Mouse (Mus musculus): ENCODE data around the gene 2010111I01Rik. TPM values are rescaled to one million over a fixed set of nuclear protein-coding genes. Genes with fewer than 3 reads are reported as not detected.

The 2010111I01Rik gene
- polyA plus RNA-seq, 1 experiment, result not detected

- 93% methylated on average over 3 of the region's 3 CpGs for whole genome bisulfite sequencing
- H3K27ac ChIP-seq (ENCODE audit: insufficient read depth, low read depth, low read length), result no peak overlapping the region
- H3K4me3 ChIP-seq (ENCODE audit: insufficient read depth, low read depth, low read length), result no peak overlapping the region
- no peaks in the 10 kb centered on the region for H3K4me1 ChIP-seq (ENCODE audit: control insufficient read depth, insufficient read depth, low read length)
- no peak for TF ChIP-seq CTCF (IDR thresholded peaks at IDR 0.05; ENCODE audit: insufficient read depth, low read depth, low read length)
- TF ChIP-seq POLR2A (IDR thresholded peaks at IDR 0.05; ENCODE audit: insufficient read depth, low read depth, low read length), result no peak
These were observed 154.0 kb downstream of the 2010111I01Rik start for GRCm38 (mm10) chr13:63118682-63119081.

GRCm38 (mm10) chr13:63120296-63120695 lies 155.6 kb downstream of the 2010111I01Rik start:
- TF ChIP-seq CTCF (IDR thresholded peaks at IDR 0.05; ENCODE audit: insufficient read depth, low read depth, low read length) (no peak), POLR2A (IDR thresholded peaks at IDR 0.05; ENCODE audit: insufficient read depth, low read depth, low read length) (no peak)
- no peak overlapping the region for H3K4me3 ChIP-seq (ENCODE audit: insufficient read depth, low read depth, low read length)
- no peak overlapping the region for H3K27ac ChIP-seq (ENCODE audit: insufficient read depth, low read depth, low read length)
- H3K4me1 ChIP-seq (ENCODE audit: control insufficient read depth, insufficient read depth, low read length), result no peaks in the 10 kb centered on the region
- 46% methylated on average over 2 of the region's 2 CpGs for WGBS

GRCm38 (mm10) chr13:63121747-63122146 lies 157.1 kb downstream of the 2010111I01Rik start:
- TF ChIP-seq CTCF (IDR thresholded peaks at IDR 0.05; ENCODE audit: insufficient read depth, low read depth, low read length), result no peak
- no peak for TF ChIP-seq POLR2A (IDR thresholded peaks at IDR 0.05; ENCODE audit: insufficient read depth, low read depth, low read length)
- Histone ChIP-seq H3K27ac (ENCODE audit: insufficient read depth, low read depth, low read length) (no peak overlapping the region), H3K4me3 (ENCODE audit: insufficient read depth, low read depth, low read length) (no peak overlapping the region), H3K4me1 (ENCODE audit: control insufficient read depth, insufficient read depth, low read length) (no peaks in the 10 kb centered on the region)
- 92% methylated on average over 4 of the region's 4 CpGs for WGBS

DNA sequence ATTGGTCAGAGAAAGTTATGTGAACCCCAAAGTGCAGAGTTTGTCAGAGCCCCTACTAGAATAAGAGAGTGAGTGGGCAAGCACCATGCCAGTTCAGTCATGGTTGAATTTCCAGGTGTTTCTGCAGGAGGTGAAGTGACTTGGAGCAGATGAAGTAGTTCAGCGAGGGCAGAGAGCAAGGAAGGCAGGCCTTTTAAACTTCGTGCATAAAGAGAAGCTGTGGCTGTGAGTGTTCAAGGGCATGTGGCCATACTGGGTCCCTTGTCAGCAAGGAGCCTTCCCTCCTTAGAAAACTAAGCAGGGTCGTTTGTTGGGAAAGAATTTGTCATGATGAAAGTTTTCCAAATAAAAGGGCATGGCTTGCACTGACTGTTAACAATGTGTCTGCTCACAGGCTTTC lies 161.5 kb downstream of the 2010111I01Rik start:
- H3K4me1 ChIP-seq (ENCODE audit: control insufficient read depth, insufficient read depth, low read length), result no peaks in the 10 kb centered on the region
- TF ChIP-seq POLR2A (IDR thresholded peaks at IDR 0.05; ENCODE audit: insufficient read depth, low read depth, low read length) (no peak), CTCF (IDR thresholded peaks at IDR 0.05; ENCODE audit: insufficient read depth, low read depth, low read length) (no peak)
- H3K27ac ChIP-seq (ENCODE audit: insufficient read depth, low read depth, low read length), result no peak overlapping the region
- 67% methylated on average over 3 of the region's 3 CpGs for WGBS
- H3K4me3 ChIP-seq (ENCODE audit: insufficient read depth, low read depth, low read length), result no peak overlapping the region

DNA sequence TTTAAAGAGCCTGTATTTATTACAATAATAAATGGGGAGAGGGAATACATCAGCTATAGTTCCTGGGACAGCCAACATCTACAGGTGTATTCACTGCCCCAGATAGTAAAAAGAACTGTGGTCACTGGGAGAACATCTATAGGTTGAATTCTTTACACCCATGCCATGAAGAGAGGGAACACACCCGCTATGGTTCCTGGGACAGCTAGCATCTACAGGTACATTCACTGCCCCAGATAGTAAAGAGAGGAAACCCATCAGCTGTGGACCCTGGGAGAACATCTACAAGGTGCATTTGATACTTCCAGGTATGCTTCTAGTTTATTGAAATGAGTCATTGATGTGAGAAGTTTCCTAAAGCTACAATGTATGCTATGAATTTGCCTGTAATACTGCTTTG lies 162.8 kb downstream of the 2010111I01Rik start:
- H3K4me1 ChIP-seq (ENCODE audit: control insufficient read depth, insufficient read depth, low read length), result no peaks in the 10 kb centered on the region
- no peak overlapping the region for H3K4me3 ChIP-seq (ENCODE audit: insufficient read depth, low read depth, low read length)
- H3K27ac ChIP-seq (ENCODE audit: insufficient read depth, low read depth, low read length), result no peak overlapping the region
- 97% methylated on average over 1 of the region's 1 CpGs for WGBS
- TF ChIP-seq POLR2A (IDR thresholded peaks at IDR 0.05; ENCODE audit: insufficient read depth, low read depth, low read length) (no peak), CTCF (IDR thresholded peaks at IDR 0.05; ENCODE audit: insufficient read depth, low read depth, low read length) (no peak)

DNA sequence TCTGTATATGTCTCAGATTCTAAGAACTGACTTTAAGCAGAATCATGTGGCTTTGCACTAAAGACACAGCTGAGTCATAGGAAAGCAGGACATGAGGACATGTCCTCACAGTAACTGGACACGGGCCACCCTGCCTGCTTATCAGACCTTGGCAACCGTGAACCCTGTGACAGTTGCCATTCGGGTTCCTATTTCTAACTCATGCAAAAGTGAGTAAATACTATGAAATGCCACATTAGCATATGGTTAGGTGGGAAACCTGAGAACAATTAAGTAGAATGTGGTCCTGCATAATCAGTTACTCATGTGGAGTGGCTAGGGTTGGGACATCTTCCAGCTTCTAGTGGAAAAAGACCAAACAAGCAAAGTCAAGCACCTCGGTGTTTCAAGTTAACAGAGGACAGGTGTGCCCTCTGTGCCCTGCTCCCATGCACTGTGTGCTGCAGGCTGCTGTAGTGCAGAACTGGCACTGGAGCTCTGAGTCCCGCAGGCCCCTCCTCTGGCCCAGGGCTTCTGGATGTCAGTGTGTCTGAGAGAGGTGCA lies 170.3 kb downstream of the 2010111I01Rik start:
- TF ChIP-seq POLR2A (IDR thresholded peaks at IDR 0.05; ENCODE audit: insufficient read depth, low read depth, low read length) (no peak), CTCF (IDR thresholded peaks at IDR 0.05; ENCODE audit: insufficient read depth, low read depth, low read length) (no peak)
- Histone ChIP-seq H3K27ac (ENCODE audit: insufficient read depth, low read depth, low read length) (no peak overlapping the region), H3K4me3 (ENCODE audit: insufficient read depth, low read depth, low read length) (no peak overlapping the region), H3K4me1 (ENCODE audit: control insufficient read depth, insufficient read depth, low read length) (no peaks in the 10 kb centered on the region)
- WGBS, result 68% methylated on average over 5 of the region's 5 CpGs

DNA sequence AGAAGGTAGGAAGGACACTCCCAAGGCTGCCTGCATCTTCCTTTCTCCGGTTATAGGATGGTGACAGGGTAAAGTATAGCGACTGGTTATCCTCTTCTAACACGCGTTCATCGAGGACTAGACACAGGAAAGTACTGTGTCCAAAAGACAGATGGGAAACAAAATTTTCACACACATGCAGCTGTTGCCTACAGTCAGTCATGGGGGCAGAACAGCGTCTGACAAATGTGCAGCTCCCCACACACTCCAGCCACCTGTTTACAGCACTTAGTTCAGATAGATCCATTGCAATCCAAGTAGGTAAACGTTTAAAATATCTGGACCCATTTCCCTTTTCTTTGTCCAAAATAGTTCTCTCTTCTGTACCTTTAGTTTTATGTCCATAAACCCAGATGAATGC lies 171.3 kb downstream of the 2010111I01Rik start:
- Histone ChIP-seq H3K4me1 (ENCODE audit: control insufficient read depth, insufficient read depth, low read length) (no peaks in the 10 kb centered on the region), H3K4me3 (ENCODE audit: insufficient read depth, low read depth, low read length) (no peak overlapping the region), H3K27ac (ENCODE audit: insufficient read depth, low read depth, low read length) (no peak overlapping the region)
- TF ChIP-seq POLR2A (IDR thresholded peaks at IDR 0.05; ENCODE audit: insufficient read depth, low read depth, low read length) (no peak), CTCF (IDR thresholded peaks at IDR 0.05; ENCODE audit: insufficient read depth, low read depth, low read length) (no peak)
- WGBS, result 94% methylated on average over 7 of the region's 7 CpGs

- no peaks in the 10 kb centered on the region for H3K4me1 ChIP-seq (ENCODE audit: control insufficient read depth, insufficient read depth, low read length)
- no peak overlapping the region for H3K4me3 ChIP-seq (ENCODE audit: insufficient read depth, low read depth, low read length)
- TF ChIP-seq POLR2A (IDR thresholded peaks at IDR 0.05; ENCODE audit: insufficient read depth, low read depth, low read length), result no peak
- TF ChIP-seq CTCF (IDR thresholded peaks at IDR 0.05; ENCODE audit: insufficient read depth, low read depth, low read length), result no peak
- no peak overlapping the region for H3K27ac ChIP-seq (ENCODE audit: insufficient read depth, low read depth, low read length)
- WGBS, result 98% methylated on average over 1 of the region's 1 CpGs
These were observed 172.1 kb downstream of the 2010111I01Rik start for GRCm38 (mm10) chr13:63136775-63137174.

DNA sequence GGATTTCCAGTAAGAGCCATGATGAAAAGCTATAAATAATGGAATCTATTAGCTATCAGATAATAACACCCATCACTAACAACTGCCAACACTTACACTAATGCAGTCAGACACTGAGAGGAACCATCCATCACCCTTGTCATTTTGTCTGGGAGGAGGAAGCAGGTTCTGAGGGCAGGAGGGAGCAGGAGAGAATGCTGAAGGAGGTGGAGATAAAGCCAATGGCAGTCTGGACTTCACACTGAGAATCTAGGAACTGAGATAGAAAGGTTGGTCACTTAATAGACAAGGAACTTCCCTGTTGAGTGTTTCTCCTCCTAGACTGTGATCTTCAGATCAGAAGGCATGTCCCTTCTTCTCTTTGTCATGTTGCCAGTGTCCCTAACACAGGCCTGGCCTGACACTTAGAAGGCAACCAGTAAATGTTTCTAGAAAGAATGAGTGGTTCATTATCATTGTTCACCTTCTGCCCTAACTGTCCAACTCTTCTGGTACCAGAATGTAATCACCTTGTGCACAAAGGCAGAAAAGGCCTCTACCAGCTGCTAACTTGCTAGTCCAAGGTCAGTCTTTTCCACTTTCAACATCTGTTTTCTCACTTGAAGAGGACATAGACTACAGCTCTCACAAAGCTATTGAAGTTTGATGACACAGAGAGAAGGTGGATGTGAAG lies 173.8 kb downstream of the 2010111I01Rik start:
- H3K4me3 ChIP-seq (ENCODE audit: insufficient read depth, low read depth, low read length), result no peak overlapping the region
- TF ChIP-seq CTCF (IDR thresholded peaks at IDR 0.05; ENCODE audit: insufficient read depth, low read depth, low read length) (no peak), POLR2A (IDR thresholded peaks at IDR 0.05; ENCODE audit: insufficient read depth, low read depth, low read length) (no peak)
- H3K27ac ChIP-seq (ENCODE audit: insufficient read depth, low read depth, low read length), result no peak overlapping the region
- H3K4me1 ChIP-seq (ENCODE audit: control insufficient read depth, insufficient read depth, low read length), result no peaks in the 10 kb centered on the region
